Mouse (Mus musculus): ENCODE results near the gene Commd1.

Gene Commd1

GRCm38 (mm10) chr11:22863581-22863980 lies 118.6 kb downstream of the Commd1 start:
- CTCF ChIA-PET = no interaction called here

GRCm38 (mm10) chr11:22861315-22861714 lies 120.9 kb downstream of the Commd1 start:
- CTCF ChIA-PET = interaction anchor here (0.7 kb wide), 1 partner anchor 39 kb away, joined by 4 read pairs; no protein-coding TSS in a partner anchor

DNA sequence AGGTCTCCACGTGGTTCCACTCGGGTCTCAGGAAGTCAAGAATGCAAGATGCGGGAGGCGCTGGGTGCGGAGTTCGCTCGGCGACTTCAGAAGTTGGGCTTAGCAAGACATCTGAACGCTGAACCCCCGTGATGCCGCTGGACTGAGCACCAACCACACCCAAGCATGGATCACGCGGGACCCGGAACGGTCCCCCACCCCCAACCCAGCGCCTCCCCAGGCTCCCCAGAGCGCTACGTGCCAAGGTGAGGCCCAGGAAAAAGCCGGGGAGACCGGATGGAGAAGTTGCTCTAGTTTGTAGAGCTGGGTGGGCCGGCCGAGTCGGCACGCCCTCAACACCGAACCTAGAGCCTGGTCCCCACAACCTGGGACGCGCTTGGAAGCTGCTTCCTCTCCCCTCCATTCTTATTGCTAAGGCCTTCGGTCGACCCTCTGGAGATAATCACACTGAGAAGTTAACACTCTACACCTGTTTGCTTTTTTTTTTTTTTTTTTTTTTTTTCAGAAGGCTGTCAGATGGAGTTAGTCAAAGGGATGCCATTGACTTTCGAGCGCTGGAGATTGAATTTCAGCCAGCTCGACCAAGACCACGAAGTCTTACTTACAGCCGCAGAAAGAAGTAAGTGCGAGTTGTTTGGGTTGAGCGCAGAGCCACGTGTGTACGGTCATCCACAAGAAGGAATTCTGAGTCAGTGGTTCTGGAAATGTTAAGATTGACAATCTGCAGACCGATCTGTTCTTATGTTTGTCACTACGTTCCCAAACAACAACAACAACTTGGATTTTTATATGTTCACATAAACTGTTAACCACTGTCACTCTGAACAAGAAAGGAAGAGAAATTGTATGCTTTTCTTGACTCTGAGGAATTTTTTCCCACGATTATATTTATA lies 121.6 kb downstream of the Commd1 start, which contains the start of gene B3gnt2:
TSS of gene B3gnt2 (minus strand) at position 627 of the 893 bp plus-strand sequence.
- CTCF ChIA-PET = interaction anchor here (0.7 kb wide), 2 partner anchors 38 to 98 kb away, joined by 4 to 18 read pairs; no protein-coding TSS in a partner anchor

GRCm38 (mm10) chr11:22859633-22860334 lies 122.4 kb downstream of the Commd1 start:
- CTCF ChIA-PET = interaction anchor here (0.7 kb wide), 1 partner anchor 99 kb away, joined by 18 read pairs; no protein-coding TSS in a partner anchor

- CTCF ChIA-PET = no interaction called here
Measured at GRCm38 (mm10) chr11:22859301-22859632, 122.9 kb downstream of the Commd1 start.

DNA sequence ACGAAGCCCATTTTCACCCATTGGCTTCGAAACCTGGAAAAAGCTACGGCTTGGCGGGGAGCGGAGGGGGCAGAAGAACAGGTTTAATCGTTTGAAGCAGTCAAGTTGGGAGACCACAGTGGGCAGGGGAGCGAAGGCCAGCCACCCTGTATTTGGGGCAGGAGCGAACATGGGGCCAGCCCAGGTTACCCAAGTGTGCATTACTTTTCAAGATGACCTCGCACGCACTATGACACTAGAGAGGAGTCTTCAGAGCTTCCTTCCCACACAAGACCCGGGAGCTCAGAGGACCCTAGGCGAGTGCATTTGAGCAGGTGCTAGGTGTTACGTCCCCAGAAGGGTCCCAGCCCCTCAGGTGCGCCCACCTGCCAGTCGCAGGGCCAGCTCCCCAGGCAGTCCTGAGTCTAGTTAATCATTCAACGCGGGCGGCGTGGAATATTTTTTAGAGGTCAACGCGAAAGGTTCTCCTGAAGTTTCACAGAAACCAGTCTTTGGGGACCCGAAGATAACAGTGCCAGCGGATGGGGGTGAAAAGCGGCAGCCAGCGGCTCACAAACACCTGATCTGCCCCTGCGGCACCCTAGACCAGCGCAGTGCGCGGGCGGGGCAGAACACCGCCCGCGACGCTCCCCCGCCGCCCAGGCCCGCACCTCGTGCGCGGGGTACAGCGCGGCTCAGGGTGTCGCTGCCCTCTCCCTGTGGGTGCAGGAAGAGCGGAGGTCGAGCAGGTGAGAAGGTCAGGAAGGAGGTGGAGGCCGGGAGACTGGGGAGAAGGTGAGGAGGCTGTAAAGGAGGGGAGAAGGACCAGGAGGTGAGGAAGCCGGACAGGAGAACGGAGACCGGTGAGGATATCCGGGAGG lies 123.5 kb downstream of the Commd1 start:
- CTCF ChIA-PET = no interaction called here

DNA sequence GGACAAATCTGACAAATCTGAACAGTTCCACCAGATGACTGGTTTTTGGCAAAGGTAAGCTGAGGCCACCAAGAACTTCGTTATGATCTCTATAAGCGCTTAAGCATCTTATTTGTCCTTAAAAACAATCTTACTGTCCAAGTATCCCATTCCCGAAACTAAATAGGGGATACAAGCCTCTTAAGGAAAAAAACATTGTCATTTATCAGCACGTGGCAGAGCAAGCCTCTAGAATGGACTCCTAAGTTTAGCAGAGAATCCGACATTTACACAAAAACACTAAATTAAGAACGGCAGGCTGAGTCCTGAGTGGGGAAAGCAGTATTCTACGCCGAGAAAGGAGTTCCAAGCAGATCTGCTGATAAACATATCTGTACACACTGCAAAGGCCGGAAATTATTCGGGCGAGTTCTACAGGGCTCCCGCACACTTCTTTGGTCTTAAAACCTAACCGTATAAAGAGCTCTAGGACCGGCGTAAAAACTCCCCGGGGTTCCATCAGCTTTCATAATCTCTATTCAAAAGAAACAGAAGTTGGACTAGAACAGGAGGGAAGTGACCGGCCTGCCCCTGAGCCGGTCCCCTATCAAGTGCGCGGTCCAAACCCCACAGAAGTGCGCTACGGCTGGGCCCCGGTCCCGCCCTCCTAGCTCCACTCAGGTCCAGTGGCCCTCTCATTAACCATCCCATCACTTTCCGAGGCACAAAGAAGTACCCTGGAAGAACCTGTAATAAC lies 124.3 kb downstream of the Commd1 start:
- CTCF ChIA-PET = no interaction called here

DNA sequence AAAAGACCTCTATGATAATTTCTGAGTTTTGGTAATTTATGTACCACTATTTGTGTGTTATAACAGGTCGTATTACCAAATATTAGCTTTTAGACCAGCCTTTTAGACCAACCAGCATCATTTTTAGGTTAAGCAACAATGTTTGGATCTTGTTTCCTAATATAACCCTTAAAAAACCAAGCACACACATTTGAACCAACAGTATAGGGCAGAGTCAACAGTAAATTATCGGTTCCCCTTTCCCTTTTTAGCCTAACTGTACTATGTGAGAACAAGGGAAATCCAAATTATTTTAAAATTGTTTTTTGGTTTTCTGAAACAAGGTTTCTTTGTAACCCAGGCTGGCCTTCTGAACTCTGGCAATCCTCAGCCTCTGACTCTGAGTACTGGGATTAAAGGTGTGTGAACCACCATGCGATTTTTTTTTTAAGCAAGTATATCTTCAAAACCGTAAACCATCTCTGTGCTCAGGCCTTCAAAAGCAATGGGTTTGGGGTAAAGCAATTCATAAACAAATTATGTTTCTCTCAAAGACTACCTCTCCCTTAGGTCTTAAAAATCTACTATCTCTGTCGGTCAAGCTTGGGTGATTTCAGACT lies 125.0 kb downstream of the Commd1 start:
- CTCF ChIA-PET = interaction anchor here (0.6 kb wide), 1 partner anchor 9 kb away, joined by 3 read pairs; no protein-coding TSS in a partner anchor

GRCm38 (mm10) chr11:22856371-22856965 lies 125.7 kb downstream of the Commd1 start:
- CTCF ChIA-PET = interaction anchor here (0.7 kb wide), 1 partner anchor 755 kb away, joined by 3 read pairs; no protein-coding TSS in a partner anchor

DNA sequence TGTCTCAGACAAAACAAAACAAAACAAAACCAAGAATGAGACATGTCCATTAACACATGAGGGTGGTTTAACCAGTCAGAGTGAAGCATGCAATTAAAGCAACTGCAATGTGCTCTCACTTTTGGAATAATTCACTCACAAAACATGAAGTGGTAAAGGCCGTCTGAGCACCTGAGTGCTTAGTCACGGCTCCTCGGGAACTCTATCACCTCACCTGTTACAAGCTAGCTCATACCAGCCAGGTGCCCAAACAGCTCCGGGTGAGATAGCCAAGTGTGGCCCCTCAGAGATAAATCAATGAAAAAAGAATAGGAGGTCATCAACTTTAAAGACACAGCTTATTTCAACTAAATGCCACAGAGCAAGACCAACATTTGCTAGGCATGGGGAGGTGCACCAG lies 127.6 kb downstream of the Commd1 start:
- CTCF ChIA-PET = no interaction called here

GRCm38 (mm10) chr11:22853477-22854157 lies 128.6 kb downstream of the Commd1 start:
- CTCF ChIA-PET = interaction anchor here (1.1 kb wide), 1 partner anchor 11 kb away, joined by 4 read pairs; no protein-coding TSS in a partner anchor

DNA sequence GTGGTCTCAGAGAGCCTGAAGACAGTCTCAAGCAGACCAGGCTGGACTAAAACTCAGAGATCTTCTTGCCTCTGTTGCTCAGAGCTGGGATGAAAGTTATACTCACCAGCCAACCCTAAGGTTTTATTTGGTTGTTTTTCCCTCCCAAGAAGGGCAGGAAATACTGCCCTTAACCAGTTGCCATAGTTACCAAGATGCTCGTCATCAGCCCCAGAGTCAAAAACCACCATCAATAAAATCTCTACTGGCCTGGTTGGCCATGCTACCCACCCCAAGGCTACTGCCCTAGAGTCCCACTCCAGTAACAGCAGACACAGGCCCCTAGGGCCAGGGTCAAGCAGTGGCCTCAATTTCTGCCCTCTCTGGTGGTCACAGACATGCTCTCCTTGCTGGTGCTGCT lies 129.7 kb downstream of the Commd1 start:
- CTCF ChIA-PET = interaction anchor here (0.6 to 1.1 kb wide), 4 partner anchors 10 to 25 kb away, joined by 3 to 6 read pairs (median 4); no protein-coding TSS in a partner anchor

DNA sequence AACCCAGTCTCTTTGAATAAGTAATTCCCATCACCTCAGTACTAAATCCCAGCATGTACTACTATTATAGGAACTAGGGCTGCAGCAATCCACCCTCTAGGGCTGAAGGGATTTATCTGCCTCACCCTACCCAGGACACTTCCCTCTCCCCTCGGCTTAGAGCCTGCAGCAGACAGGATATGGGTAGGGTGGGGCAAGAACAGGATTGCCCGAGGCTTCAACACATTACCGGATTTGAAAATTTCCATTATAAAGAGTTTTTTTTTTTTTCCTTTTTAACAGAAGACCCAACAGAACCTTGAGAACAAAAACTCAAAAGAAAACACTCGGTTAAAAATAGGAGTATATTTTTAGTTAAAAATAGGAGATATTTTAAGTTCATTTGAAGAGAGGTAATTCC lies 130.8 kb downstream of the Commd1 start:
- CTCF ChIA-PET = no interaction called here

- CTCF ChIA-PET = interaction anchor here (1.0 kb wide), 1 partner anchor 60 kb away, joined by 4 read pairs; no protein-coding TSS in a partner anchor
Measured at GRCm38 (mm10) chr11:22850077-22850476, 132.1 kb downstream of the Commd1 start.

GRCm38 (mm10) chr11:22848649-22849195 lies 133.5 kb downstream of the Commd1 start:
- CTCF ChIA-PET = interaction anchor here (0.7 kb wide), 1 partner anchor 8 kb away, joined by 3 read pairs; no protein-coding TSS in a partner anchor

DNA sequence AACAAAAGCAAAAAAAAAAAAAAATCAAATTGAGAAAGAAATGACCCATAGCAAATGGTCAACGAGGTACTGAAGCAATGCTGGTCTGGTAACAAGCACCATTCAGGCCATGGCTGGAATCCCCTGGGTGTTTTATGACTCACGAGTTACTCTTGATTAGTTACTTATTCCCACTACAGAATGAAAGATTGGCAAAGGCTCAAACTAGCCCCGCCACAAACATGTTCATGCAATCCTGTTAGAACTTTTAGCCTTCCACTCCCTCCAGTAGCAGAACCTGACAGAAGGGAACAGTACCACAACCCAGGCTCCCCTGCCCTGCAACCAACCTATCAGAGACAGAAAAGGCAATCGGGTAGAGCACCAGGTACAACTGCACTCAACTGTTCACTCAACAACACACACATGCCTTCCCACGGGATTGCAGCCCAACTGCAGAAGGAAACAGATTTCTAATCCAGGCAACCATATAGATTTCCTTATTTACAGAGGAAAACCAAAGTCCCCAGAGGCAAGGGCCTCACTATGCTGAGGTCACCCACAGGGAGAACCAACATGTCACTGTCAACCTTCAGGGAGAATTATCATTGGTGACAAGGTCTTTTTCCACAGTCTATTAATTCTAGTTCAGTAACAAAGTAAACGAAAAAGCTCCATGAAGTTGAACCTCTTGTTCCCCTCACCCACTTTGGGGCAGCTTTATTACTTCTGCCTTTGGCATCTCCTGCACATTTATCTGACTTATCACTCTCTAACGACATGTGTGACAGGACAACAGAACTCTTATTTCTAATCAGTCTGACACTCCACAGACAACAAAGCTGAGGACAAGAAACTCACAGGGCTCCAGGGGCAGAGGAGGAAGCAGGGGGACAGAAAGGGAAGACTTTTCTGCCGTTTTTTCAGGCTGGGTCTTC lies 134.2 kb downstream of the Commd1 start:
- CTCF ChIA-PET = interaction anchor here (0.7 kb wide), 1 partner anchor 9 kb away, joined by 3 read pairs; no protein-coding TSS in a partner anchor

- CTCF ChIA-PET = no interaction called here
Measured at GRCm38 (mm10) chr11:22846960-22847731, 135.0 kb downstream of the Commd1 start.
